9 mouse cellular contexts compared by ENCODE assay signal in the genomic region with DNA sequence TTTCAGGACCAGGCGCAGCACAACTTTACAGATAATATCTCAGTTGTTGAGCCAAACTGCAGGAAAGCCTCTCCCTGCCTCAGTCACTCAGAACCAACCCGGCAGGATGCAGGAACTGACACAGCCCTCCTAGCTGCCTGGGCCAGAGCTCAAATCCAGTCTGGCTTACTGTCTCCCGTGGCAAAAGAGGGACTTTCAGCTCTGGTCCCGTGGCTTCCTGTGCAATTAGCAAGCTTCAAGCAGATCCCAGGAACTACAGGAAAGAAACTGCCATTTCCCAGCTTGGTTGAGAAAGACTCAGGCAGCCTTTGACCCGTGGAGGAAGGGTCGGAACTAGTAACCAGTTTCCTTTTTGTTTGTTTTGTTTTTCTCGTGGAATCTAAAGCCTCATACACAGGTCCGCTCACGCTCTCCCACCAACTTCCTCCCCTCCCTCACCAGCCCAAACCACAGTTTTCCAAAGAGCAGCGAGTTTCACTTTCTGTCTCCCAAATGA. TPM values are rescaled to one million over a fixed set of nuclear protein-coding genes. Genes with fewer than 3 reads are reported as not detected.
A peak's percentile ranks its signal among the peaks of the same experiment; 100 is the strongest.
DNase-seq lines count a peak whose midpoint lies in the region; ATAC-seq and TF ChIP-seq lines count a peak whose summit lies in the region.
"Had no signal": no experiment of that assay in that cellular context is flagged by ENCODE, and none has a peak within 500 bp of the region (broad histone marks: within the 10 kb centered on the region; RNA-seq: fewer than 3 reads in every experiment).

No protein-coding gene starts in this region.

- peak overlapping the region; percentile 63 for H3K27ac ChIP-seq in cortical plate, adult 2 months (ENCODE audit: insufficient read depth, low read length)
- H3K27ac ChIP-seq in heart, embryonic 15.5 days, result peak overlapping the region; percentile 60
- H3K27ac ChIP-seq in limb, embryonic 12.5 days, result peak overlapping the region; percentile 45; the same call in 1 of the 2 replicates
- no peak overlapping the region for H3K27ac ChIP-seq in cerebellum, adult 2 months (ENCODE audit: insufficient read depth, low read length)
- H3K27ac ChIP-seq: hindbrain, embryonic 15.5 days had no signal

- no peaks in the 10 kb centered on the region for H3K9me3 ChIP-seq in heart, embryonic 15.5 days (replicated peaks)
- no peaks in the 10 kb centered on the region for H3K9me3 ChIP-seq in limb, embryonic 12.5 days
- H3K9me3 ChIP-seq: hindbrain, embryonic 15.5 days had no signal

- 33% methylated on average over 10 of the region's 10 CpGs for WGBS in heart, embryonic 15.5 days
- 27% methylated on average over 10 of the region's 10 CpGs for WGBS in limb, embryonic 12.5 days
- WGBS in cerebellum, adult 2 months, result 44% methylated on average over 10 of the region's 10 CpGs

- H3K9ac ChIP-seq in heart, embryonic 15.5 days, result no peak overlapping the region
- no peak overlapping the region; the same call in 1 of the 2 replicates for H3K9ac ChIP-seq in limb, embryonic 12.5 days (replicated peaks)
- H3K9ac ChIP-seq: hindbrain, embryonic 15.5 days had no signal

- H3K4me1 ChIP-seq in cortical plate, adult 2 months (ENCODE audit: control insufficient read depth, insufficient read depth, low read length), result no peaks in the 10 kb centered on the region
- H3K4me1 ChIP-seq in heart, embryonic 15.5 days (replicated peaks), result peaks cover 17% of the 10 kb centered on the region
- peaks cover 15% of the 10 kb centered on the region for H3K4me1 ChIP-seq in limb, embryonic 12.5 days (replicated peaks)
- H3K4me1 ChIP-seq in cerebellum, adult 2 months (ENCODE audit: control insufficient read depth, insufficient read depth, low read length), result no peaks in the 10 kb centered on the region

- peak; percentile 50 to 82 for DNase-seq in adrenal gland, adult (ENCODE audit: inconsistent age in 2 of 2, low spot score in 1 of 2)
- no peak for DNase-seq in adrenal gland, postnatal 4 days (ENCODE audit: low spot score in 2 of 2)
- peak; percentile 9 for DNase-seq in naive thymus-derived CD4-positive, alpha-beta T cell, adult 2 months (ENCODE audit: low read depth)
- DNase-seq in cerebellum, adult 2 months, result no peak
- no peak for DNase-seq in layer of hippocampus, adult 9-10 months (ENCODE audit: low spot score)

- peak overlapping the region; percentile 42 for H3K4me2 ChIP-seq in heart, embryonic 15.5 days
- H3K4me2 ChIP-seq in limb, embryonic 12.5 days, result peak overlapping the region; percentile 34
- H3K4me2 ChIP-seq: hindbrain, embryonic 15.5 days had no signal

- H3K27me3 ChIP-seq in heart, embryonic 15.5 days, result no peaks in the 10 kb centered on the region
- peaks cover 8% of the 10 kb centered on the region; the same call in 1 of the 2 replicates for H3K27me3 ChIP-seq in limb, embryonic 12.5 days
- no peaks in the 10 kb centered on the region for H3K27me3 ChIP-seq in cerebellum, adult 2 months (ENCODE audit: control insufficient read depth, insufficient read depth, low read length)
- H3K27me3 ChIP-seq: hindbrain, embryonic 15.5 days had no signal

- no peak overlapping the region for H3K4me3 ChIP-seq in cortical plate, adult 2 months (ENCODE audit: insufficient read depth, low read length)
- H3K4me3 ChIP-seq in heart, embryonic 15.5 days, result peak overlapping the region; percentile 18
- H3K4me3 ChIP-seq in limb, embryonic 12.5 days (replicated peaks), result 0 out of 2 replicates have a peak overlapping the region, but pooled peaks have one; percentile 4
- no peak overlapping the region for H3K4me3 ChIP-seq in cerebellum, adult 2 months (replicated peaks; ENCODE audit: insufficient read depth, low read depth, low read length)
- H3K4me3 ChIP-seq: hindbrain, embryonic 15.5 days had no signal

- ATAC-seq in heart, embryonic 15.5 days (replicated peaks; ENCODE audit: insufficient number of reproducible peaks, insufficient read depth, low FRiP score, low read depth), result 0 out of 2 replicates have a peak, but pooled peaks have one; percentile 43
- no peak for ATAC-seq in limb, embryonic 12.5 days (ENCODE audit: insufficient number of reproducible peaks, insufficient read depth, low FRiP score, low TSS enrichment, low read depth)

- TF ChIP-seq POLR2A in cortical plate, adult 2 months (IDR thresholded peaks at IDR 0.05; ENCODE audit: extremely low read depth, insufficient read depth, low read length), result no peak
- TF ChIP-seq POLR2A in cerebellum, adult 2 months (IDR thresholded peaks at IDR 0.05; ENCODE audit: borderline replicate concordance, insufficient read depth, low read length), result no peak

- no peaks in the 10 kb centered on the region for H3K36me3 ChIP-seq in heart, embryonic 15.5 days
- H3K36me3 ChIP-seq in limb, embryonic 12.5 days, result no peaks in the 10 kb centered on the region
- H3K36me3 ChIP-seq: hindbrain, embryonic 15.5 days had no signal

- TF ChIP-seq CTCF in cortical plate, adult 2 months (IDR thresholded peaks at IDR 0.05; ENCODE audit: extremely low read depth, insufficient read depth, low read length), result no peak
- no peak for TF ChIP-seq CTCF in cerebellum, adult 2 months (IDR thresholded peaks at IDR 0.05; ENCODE audit: borderline replicate concordance, insufficient read depth, low read depth, low read length)

RNA-seq across cellular contexts. Expression of gene Cebpg, which starts 24.5 kb away (rescaled TPM):
- total RNA-seq in adrenal gland, postnatal 4 days (2021), result 10 to 100 TPM; 32.1 to 33.9 TPM
- polyA plus RNA-seq in cortical plate, adult 2 months (2012; rRNA removed), result 25.8 and 27.7 TPM in 2 replicates
- polyA plus RNA-seq in heart, embryonic 15.5 days (2015; fragmentation: Nextera tagmentation; extraction: Ambion mirVana), result 18.0 and 22.1 TPM in 2 replicates
- 55.5 and 58.0 TPM in 2 replicates for polyA plus RNA-seq in limb, embryonic 12.5 days (2016; fragmentation: Nextera tagmentation; extraction: Ambion mirVana)
- 25.1 and 25.3 TPM in 2 replicates for polyA plus RNA-seq in cerebellum, adult 2 months (2012; rRNA removed)

RNA-seq across cellular contexts. Expression of gene Cebpa, which starts 38.2 kb away (rescaled TPM):
- total RNA-seq in adrenal gland, postnatal 4 days (2021), result 10 to 100 TPM; 66.2 to 78.9 TPM
- 6.5 and 7.9 TPM in 2 replicates for polyA plus RNA-seq in cortical plate, adult 2 months (2012; rRNA removed)
- 0.77 and 2.2 TPM in 2 replicates for polyA plus RNA-seq in heart, embryonic 15.5 days (2015; fragmentation: Nextera tagmentation; extraction: Ambion mirVana)
- polyA plus RNA-seq in limb, embryonic 12.5 days (2016; fragmentation: Nextera tagmentation; extraction: Ambion mirVana), result 1.6 and 1.8 TPM in 2 replicates
- 4.8 and 5.0 TPM in 2 replicates for polyA plus RNA-seq in cerebellum, adult 2 months (2012; rRNA removed)

Comparison
In these comparisons a context has a peak if more than half of its experiments do, and no peak if none do; other contexts are left out.
1. DNase-seq: peak in adrenal gland, adult (2 of 2) and naive thymus-derived CD4-positive, alpha-beta T cell, adult 2 months (single experiment); none in adrenal gland, postnatal 4 days (0 of 2), cerebellum, adult 2 months (0 of 2) and layer of hippocampus, adult 9-10 months (single experiment).
2. H3K4me3 ChIP-seq: peak in heart, embryonic 15.5 days (single experiment) and limb, embryonic 12.5 days (single experiment); none in cortical plate, adult 2 months (single experiment) and cerebellum, adult 2 months (single experiment).